Mouse (Mus musculus) myocyte (in vitro differentiated cells): ENCODE measurements around the gene Gm1979.
"Not testable (repeated sequence)": the region's sequence is repeated elsewhere in the genome, so short reads cannot be mapped to it uniquely, and the experiment has no call there.

Experiments
- MYOG ChIP-seq, 3 experiments: IDR thresholded peaks; one replicate each; pipeline ENCODE4 v1.6.1; 2011; ENCODE audit warnings: control low read depth in 2 of 3, low read depth in 2 of 3, mild to moderate bottlenecking in 2 of 3; ENCODE audit not compliant: insufficient read length in 2 of 3, control insufficient read depth in 1 of 3, insufficient read depth in 1 of 3
- POLR2A ChIP-seq: IDR thresholded peaks from one replicate; pipeline ENCODE4 v1.6.1; 2011; ENCODE audit warnings: low read depth, mild to moderate bottlenecking, control low read depth, moderate library complexity; ENCODE audit not compliant: insufficient read length
- TCF12 ChIP-seq: IDR thresholded peaks from one replicate; pipeline ENCODE4 v1.6.1; 2011; ENCODE audit warnings: mild to moderate bottlenecking, control low read depth; ENCODE audit not compliant: poor library complexity, insufficient read depth, severe bottlenecking

GRCm38 (mm10) chr5:25988550-25988949, 16.0 kb downstream of the Gm1979 start, which contains the start of gene Gm21698:
- not testable (repeated sequence) for TF ChIP-seq TCF12; POLR2A; MYOG (IDR thresholded peaks at IDR 0.05; ENCODE audit: control insufficient read depth in 1 of 3, insufficient read depth in 1 of 3, insufficient read length in 2 of 3, low read depth in 2 of 3)
